Mouse (Mus musculus): Measurements from ENCODE around the gene Slc2a4. TPM values are rescaled to one million over a fixed set of nuclear protein-coding genes. Genes with fewer than 3 reads are reported as not detected.
A peak's percentile ranks its signal among the peaks of the same experiment; 100 is the strongest.

Slc2a4 gene
- polyA plus RNA-seq, 1 experiment from 2014 or later: 31.5 TPM

- Histone ChIP-seq H3K36me3 (ENCODE audit: control insufficient read depth, insufficient read depth, low read length) (peaks cover 31% of the 10 kb centered on the region), H3K4me2 (replicated peaks; ENCODE audit: low read depth, low read length) (peak overlapping the region; percentile 81), H3K9me3 (ENCODE audit: control insufficient read depth, low read depth, low read length) (no peaks in the 10 kb centered on the region), H3K9ac (replicated peaks; ENCODE audit: low read depth, low read length) (peak overlapping the region; percentile 90), H3K4me3 (ENCODE audit: low read depth, low read length) (peak overlapping the region; percentile 85), H3K27me3 (ENCODE audit: control insufficient read depth, insufficient read depth, low read length) (no peaks in the 10 kb centered on the region), H3K27ac (ENCODE audit: low read length) (peak overlapping the region; percentile 99), H3K4me1 (ENCODE audit: control insufficient read depth, insufficient read depth, low read length) (peaks cover 16% of the 10 kb centered on the region; the same call in 1 of the 2 replicates)
- peak; percentile 95 for ATAC-seq (ENCODE audit: insufficient number of reproducible peaks, insufficient read depth, low FRiP score, low read depth)
- WGBS: under 1% methylated on average over 57 of the region's 60 CpGs
These were observed 32.5 kb upstream of the Slc2a4 start for GRCm38 (mm10) chr11:69980196-69981140.

- Histone ChIP-seq H3K9ac (replicated peaks; ENCODE audit: low read depth, low read length) (peak overlapping the region; percentile 90), H3K4me1 (ENCODE audit: control insufficient read depth, insufficient read depth, low read length) (peaks cover 16% of the 10 kb centered on the region; the same call in 1 of the 2 replicates), H3K4me2 (replicated peaks; ENCODE audit: low read depth, low read length) (peak overlapping the region; percentile 81), H3K4me3 (ENCODE audit: low read depth, low read length) (peak overlapping the region; percentile 85), H3K36me3 (ENCODE audit: control insufficient read depth, insufficient read depth, low read length) (peaks cover 29% of the 10 kb centered on the region), H3K27ac (ENCODE audit: low read length) (peak overlapping the region; percentile 99), H3K9me3 (ENCODE audit: control insufficient read depth, low read depth, low read length) (no peaks in the 10 kb centered on the region), H3K27me3 (ENCODE audit: control insufficient read depth, insufficient read depth, low read length) (no peaks in the 10 kb centered on the region)
- WGBS: 3% methylated on average over 16 of the region's 16 CpGs
- no peak for ATAC-seq (ENCODE audit: insufficient number of reproducible peaks, insufficient read depth, low FRiP score, low read depth)
These were observed 31.8 kb upstream of the Slc2a4 start for GRCm38 (mm10) chr11:69979827-69980195.

DNA sequence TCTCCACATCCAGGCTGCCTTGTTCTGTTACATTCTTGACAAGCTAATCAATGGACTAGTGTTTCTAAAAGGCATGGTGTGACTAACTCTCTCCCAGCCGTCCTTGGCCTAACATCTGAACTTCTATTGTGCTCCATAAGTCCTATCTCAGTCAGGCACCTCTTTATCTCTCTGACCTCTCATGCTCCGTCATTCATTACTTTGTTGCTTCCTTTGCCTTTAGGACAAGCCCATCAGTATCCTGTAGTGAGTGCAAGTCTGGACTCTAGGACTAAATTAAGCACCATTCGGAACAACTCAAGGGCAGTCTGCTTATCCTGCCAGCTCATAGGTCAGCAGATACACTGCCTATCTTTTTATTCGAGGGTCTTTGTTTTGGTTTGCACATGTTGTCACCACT lies 28.3 kb upstream of the Slc2a4 start:
- Histone ChIP-seq H3K9ac (replicated peaks; ENCODE audit: low read depth, low read length) (no peak overlapping the region), H3K27me3 (ENCODE audit: control insufficient read depth, insufficient read depth, low read length) (no peaks in the 10 kb centered on the region), H3K27ac (ENCODE audit: low read length) (no peak overlapping the region), H3K4me1 (ENCODE audit: control insufficient read depth, insufficient read depth, low read length) (no peaks in the 10 kb centered on the region), H3K4me3 (ENCODE audit: low read depth, low read length) (no peak overlapping the region), H3K4me2 (replicated peaks; ENCODE audit: low read depth, low read length) (no peak overlapping the region), H3K36me3 (ENCODE audit: control insufficient read depth, insufficient read depth, low read length) (peaks cover 27% of the 10 kb centered on the region), H3K9me3 (ENCODE audit: control insufficient read depth, low read depth, low read length) (no peaks in the 10 kb centered on the region)
- 83% methylated on average over 4 of the region's 4 CpGs for WGBS
- ATAC-seq (ENCODE audit: insufficient number of reproducible peaks, insufficient read depth, low FRiP score, low read depth): no peak

GRCm38 (mm10) chr11:69974907-69975306 lies 26.9 kb upstream of the Slc2a4 start:
- WGBS: 93% methylated on average over 2 of the region's 2 CpGs
- H3K4me2 ChIP-seq (replicated peaks; ENCODE audit: low read depth, low read length): no peak overlapping the region
- no peaks in the 10 kb centered on the region for H3K27me3 ChIP-seq (ENCODE audit: control insufficient read depth, insufficient read depth, low read length)
- H3K27ac ChIP-seq (ENCODE audit: low read length): no peak overlapping the region
- H3K36me3 ChIP-seq (ENCODE audit: control insufficient read depth, insufficient read depth, low read length): peaks cover 27% of the 10 kb centered on the region
- no peak for ATAC-seq (ENCODE audit: insufficient number of reproducible peaks, insufficient read depth, low FRiP score, low read depth)
- H3K9me3 ChIP-seq (ENCODE audit: control insufficient read depth, low read depth, low read length): no peaks in the 10 kb centered on the region
- no peak overlapping the region for H3K4me3 ChIP-seq (ENCODE audit: low read depth, low read length)
- no peaks in the 10 kb centered on the region for H3K4me1 ChIP-seq (ENCODE audit: control insufficient read depth, insufficient read depth, low read length)
- H3K9ac ChIP-seq (replicated peaks; ENCODE audit: low read depth, low read length): no peak overlapping the region

GRCm38 (mm10) chr11:69970775-69971174 lies 22.8 kb upstream of the Slc2a4 start:
- H3K27ac ChIP-seq (ENCODE audit: low read length): no peak overlapping the region

GRCm38 (mm10) chr11:69970222-69970621 lies 22.2 kb upstream of the Slc2a4 start:
- Histone ChIP-seq H3K9me3 (ENCODE audit: control insufficient read depth, low read depth, low read length) (no peaks in the 10 kb centered on the region), H3K36me3 (ENCODE audit: control insufficient read depth, insufficient read depth, low read length) (peaks cover 26% of the 10 kb centered on the region), H3K9ac (replicated peaks; ENCODE audit: low read depth, low read length) (no peak overlapping the region), H3K4me2 (replicated peaks; ENCODE audit: low read depth, low read length) (no peak overlapping the region), H3K27ac (ENCODE audit: low read length) (peak overlapping the region; percentile 18; the same call in 1 of the 2 replicates), H3K27me3 (ENCODE audit: control insufficient read depth, insufficient read depth, low read length) (peaks cover 10% of the 10 kb centered on the region), H3K4me1 (ENCODE audit: control insufficient read depth, insufficient read depth, low read length) (0 out of 2 replicates have a peak, but pooled peaks cover 9% of the 10 kb centered on the region), H3K4me3 (ENCODE audit: low read depth, low read length) (no peak overlapping the region)
- ATAC-seq (ENCODE audit: insufficient number of reproducible peaks, insufficient read depth, low FRiP score, low read depth): no peak
- 77% methylated on average over 6 of the region's 6 CpGs for WGBS

More at GRCm38 (mm10) chr11:69970775-69971174, 22.8 kb upstream of the Slc2a4 start:
- Histone ChIP-seq H3K9ac (replicated peaks; ENCODE audit: low read depth, low read length) (no peak overlapping the region), H3K4me3 (ENCODE audit: low read depth, low read length) (no peak overlapping the region), H3K4me2 (replicated peaks; ENCODE audit: low read depth, low read length) (no peak overlapping the region), H3K4me1 (ENCODE audit: control insufficient read depth, insufficient read depth, low read length) (0 out of 2 replicates have a peak, but pooled peaks cover 9% of the 10 kb centered on the region), H3K36me3 (ENCODE audit: control insufficient read depth, insufficient read depth, low read length) (peaks cover 29% of the 10 kb centered on the region), H3K27me3 (ENCODE audit: control insufficient read depth, insufficient read depth, low read length) (peaks cover 7% of the 10 kb centered on the region; the same call in 1 of the 2 replicates), H3K9me3 (ENCODE audit: control insufficient read depth, low read depth, low read length) (no peaks in the 10 kb centered on the region)
- WGBS: 73% methylated on average over 3 of the region's 3 CpGs
- ATAC-seq (ENCODE audit: insufficient number of reproducible peaks, insufficient read depth, low FRiP score, low read depth): no peak

- H3K27me3 ChIP-seq (ENCODE audit: control insufficient read depth, insufficient read depth, low read length): peaks cover 23% of the 10 kb centered on the region
- H3K27ac ChIP-seq (ENCODE audit: low read length): no peak overlapping the region
- H3K4me2 ChIP-seq (replicated peaks; ENCODE audit: low read depth, low read length): no peak overlapping the region
- 72% methylated on average over 4 of the region's 4 CpGs for WGBS
- H3K9ac ChIP-seq (replicated peaks; ENCODE audit: low read depth, low read length): no peak overlapping the region
- no peak overlapping the region for H3K4me3 ChIP-seq (ENCODE audit: low read depth, low read length)
- H3K9me3 ChIP-seq (ENCODE audit: control insufficient read depth, low read depth, low read length): no peaks in the 10 kb centered on the region
- H3K36me3 ChIP-seq (ENCODE audit: control insufficient read depth, insufficient read depth, low read length): peaks cover 16% of the 10 kb centered on the region
- ATAC-seq (ENCODE audit: insufficient number of reproducible peaks, insufficient read depth, low FRiP score, low read depth): no peak
- 0 out of 2 replicates have a peak, but pooled peaks cover 9% of the 10 kb centered on the region for H3K4me1 ChIP-seq (ENCODE audit: control insufficient read depth, insufficient read depth, low read length)
These were observed 20.8 kb upstream of the Slc2a4 start for GRCm38 (mm10) chr11:69968793-69969192.

- 37% methylated on average over 17 of the region's 17 CpGs for WGBS
- peaks cover 27% of the 10 kb centered on the region for H3K27me3 ChIP-seq (ENCODE audit: control insufficient read depth, insufficient read depth, low read length)
- 0 out of 2 replicates have a peak, but pooled peaks cover 9% of the 10 kb centered on the region for H3K4me1 ChIP-seq (ENCODE audit: control insufficient read depth, insufficient read depth, low read length)
- peak overlapping the region; percentile 46 for H3K4me3 ChIP-seq (ENCODE audit: low read depth, low read length)
- H3K9ac ChIP-seq (replicated peaks; ENCODE audit: low read depth, low read length): peak overlapping the region; percentile 60
- H3K27ac ChIP-seq (ENCODE audit: low read length): peak overlapping the region; percentile 87; the same call in 1 of the 2 replicates
- H3K36me3 ChIP-seq (ENCODE audit: control insufficient read depth, insufficient read depth, low read length): peaks cover 16% of the 10 kb centered on the region
- peak overlapping the region; percentile 59 for H3K4me2 ChIP-seq (replicated peaks; ENCODE audit: low read depth, low read length)
- no peaks in the 10 kb centered on the region for H3K9me3 ChIP-seq (ENCODE audit: control insufficient read depth, low read depth, low read length)
- no peak for ATAC-seq (ENCODE audit: insufficient number of reproducible peaks, insufficient read depth, low FRiP score, low read depth)
These were observed 19.0 kb upstream of the Slc2a4 start for GRCm38 (mm10) chr11:69966860-69967517.

Data from stomach, embryonic 14.5 days (tissue).